Mouse (Mus musculus) myocyte (in vitro differentiated cells): ENCODE data around the gene A230072I06Rik.

Source experiments
- CEBPB ChIP-seq: IDR thresholded peaks from 2 replicates; pipeline ENCODE4 v1.6.1; 2011; ENCODE audit warnings: mild to moderate bottlenecking, moderate library complexity; ENCODE audit not compliant: poor library complexity, insufficient read depth, severe bottlenecking
- E2F4 ChIP-seq: IDR thresholded peaks from one replicate; pipeline ENCODE4 v1.6.1; 2011; ENCODE audit warnings: mild to moderate bottlenecking, control low read depth, moderate library complexity; ENCODE audit not compliant: insufficient read depth
- MAX ChIP-seq: IDR thresholded peaks from one replicate; pipeline ENCODE4 v1.6.1; 2011; ENCODE audit warnings: low read depth, mild to moderate bottlenecking, control low read depth
- MYOD1 ChIP-seq, 3 experiments: IDR thresholded peaks; one replicate each; pipeline ENCODE4 v1.6.1; 2011; ENCODE audit warnings: control low read depth in 2 of 3, low read depth in 2 of 3, mild to moderate bottlenecking in 2 of 3, moderate library complexity in 1 of 3; ENCODE audit not compliant: insufficient read length in 2 of 3, control insufficient read depth in 1 of 3
- MYOG ChIP-seq, 3 experiments: IDR thresholded peaks; one replicate each; pipeline ENCODE4 v1.6.1; 2011; ENCODE audit warnings: control low read depth in 2 of 3, low read depth in 2 of 3, mild to moderate bottlenecking in 2 of 3; ENCODE audit not compliant: insufficient read length in 2 of 3, control insufficient read depth in 1 of 3, insufficient read depth in 1 of 3
- POLR2A ChIP-seq: IDR thresholded peaks from one replicate; pipeline ENCODE4 v1.6.1; 2011; ENCODE audit warnings: low read depth, mild to moderate bottlenecking, control low read depth, moderate library complexity; ENCODE audit not compliant: insufficient read length
- POLR2AphosphoS2 ChIP-seq: IDR thresholded peaks from one replicate; pipeline ENCODE4 v1.6.1; 2011; ENCODE audit warnings: low read depth, control low read depth; ENCODE audit not compliant: insufficient read length
- REST ChIP-seq: IDR thresholded peaks from one replicate; pipeline ENCODE4 v1.6.1; 2011; ENCODE audit warnings: mild to moderate bottlenecking, control low read depth, moderate library complexity; ENCODE audit not compliant: insufficient read depth, insufficient read length
- SRF ChIP-seq: IDR thresholded peaks from one replicate; pipeline ENCODE4 v1.6.1; 2011; ENCODE audit warnings: low read depth; ENCODE audit not compliant: control insufficient read depth, insufficient read length
- TCF12 ChIP-seq: IDR thresholded peaks from one replicate; pipeline ENCODE4 v1.6.1; 2011; ENCODE audit warnings: mild to moderate bottlenecking, control low read depth; ENCODE audit not compliant: poor library complexity, insufficient read depth, severe bottlenecking
- TCF3 ChIP-seq: IDR thresholded peaks from one replicate; pipeline ENCODE4 v1.6.1; 2011; ENCODE audit warnings: low read depth, control low read depth; ENCODE audit not compliant: insufficient read length
- USF1 ChIP-seq: IDR thresholded peaks from one replicate; pipeline ENCODE4 v1.6.1; 2011; ENCODE audit warnings: low read depth, mild to moderate bottlenecking, control low read depth, moderate library complexity

GRCm38 (mm10) chr8:12315177-12315576 lies 36.6 kb downstream of the A230072I06Rik start:
- no peak for TF ChIP-seq TCF3
- TF ChIP-seq REST, result no peak
- no peak for TF ChIP-seq POLR2A
- TF ChIP-seq POLR2AphosphoS2, result no peak
- TF ChIP-seq E2F4, result no peak
- TF ChIP-seq CEBPB, result no peak
- no peak for TF ChIP-seq SRF
- no peak for TF ChIP-seq MAX
- TF ChIP-seq USF1, result no peak
- TF ChIP-seq TCF12, result no peak
- no peak for TF ChIP-seq MYOG (IDR thresholded peaks at IDR 0.05; ENCODE audit: control insufficient read depth in 1 of 3, insufficient read depth in 1 of 3, insufficient read length in 2 of 3, low read depth in 2 of 3)
- TF ChIP-seq MYOD1 (IDR thresholded peaks at IDR 0.05; ENCODE audit: control insufficient read depth in 1 of 3, insufficient read length in 2 of 3, low read depth in 2 of 3), result no peak
